Mouse (Mus musculus) embryonic fibroblast, embryonic 13.5 days (primary cell): ENCODE results near the gene Mmgt2. TPM values are rescaled to one million over a fixed set of nuclear protein-coding genes. Genes with fewer than 3 reads are reported as not detected.
A peak's percentile ranks its signal among the peaks of the same experiment; 100 is the strongest.
"Not testable (repeated sequence)": the region's sequence is repeated elsewhere in the genome, so short reads cannot be mapped to it uniquely, and the experiment has no call there.

ENCODE experiments used
- H3K27ac ChIP-seq: 2 replicates; pipeline ENCODE4 v1.5.1; 2012; ENCODE audit warnings: low read length, control low read depth, inconsistent platforms; ENCODE audit not compliant: insufficient read depth
- H3K4me1 ChIP-seq: 2 replicates; pipeline ENCODE4 v1.6.1; 2011; ENCODE audit warnings: low read length; ENCODE audit not compliant: control insufficient read depth, insufficient read depth
- H3K4me3 ChIP-seq: 2 replicates; pipeline ENCODE4 v1.5.1; 2011; ENCODE audit warnings: mild to moderate bottlenecking, control low read depth, low read length; ENCODE audit not compliant: insufficient read depth
- CTCF ChIP-seq: IDR thresholded peaks from 2 replicates; pipeline ENCODE4 v1.5.1; 2011; ENCODE audit warnings: mild to moderate bottlenecking, control low read depth, low read length, moderate library complexity, borderline replicate concordance; ENCODE audit not compliant: insufficient read depth
- POLR2A ChIP-seq: IDR thresholded peaks from 2 replicates; pipeline ENCODE4 v1.6.1; 2011; ENCODE audit warnings: low read depth, mild to moderate bottlenecking, control low read depth, low read length, moderate library complexity
- polyA plus RNA-seq: library from polyadenylated mRNA; stranded (reverse); fragments of >200 nt; gene quantifications from 2 replicates; pipeline ENCODE4 v1.2.4, GENCODE M21; 2011; ENCODE audit warnings: low read depth; ENCODE audit not compliant: missing spikeins, insufficient read length

Mmgt2 gene
- polyA plus RNA-seq, 1 experiment = 34.0 TPM

- TF ChIP-seq POLR2A (no peak), CTCF (no peak)
- Histone ChIP-seq H3K4me3 (no peak overlapping the region), H3K27ac (peak overlapping the region; percentile 43; the same call in 1 of the 2 replicates), H3K4me1 (peaks cover 23% of the 10 kb centered on the region)
Observed at GRCm38 (mm10) chr11:62644602-62645336, 3.7 kb upstream of the Mmgt2 start.

DNA sequence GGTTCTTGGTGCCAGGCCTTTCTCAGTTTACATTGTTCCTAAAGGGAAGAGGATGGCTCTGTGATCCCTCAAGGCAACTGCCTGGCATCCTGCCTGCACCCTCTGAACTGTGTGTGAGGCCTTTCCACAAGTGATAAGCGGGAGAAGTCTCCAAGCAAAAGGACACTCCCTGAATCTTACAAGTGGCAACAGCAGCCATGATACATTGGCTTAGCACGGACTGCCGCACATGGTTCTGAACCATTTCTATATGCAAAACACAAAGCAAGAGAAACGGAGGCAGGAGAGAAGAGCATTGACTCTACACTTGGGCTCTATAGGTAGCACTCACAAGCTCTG lies 3.2 kb upstream of the Mmgt2 start:
- TF ChIP-seq POLR2A (no peak), CTCF (no peak)
- H3K27ac ChIP-seq = peak overlapping the region; percentile 43
- H3K4me1 ChIP-seq = peaks cover 23% of the 10 kb centered on the region
- no peak overlapping the region for H3K4me3 ChIP-seq

DNA sequence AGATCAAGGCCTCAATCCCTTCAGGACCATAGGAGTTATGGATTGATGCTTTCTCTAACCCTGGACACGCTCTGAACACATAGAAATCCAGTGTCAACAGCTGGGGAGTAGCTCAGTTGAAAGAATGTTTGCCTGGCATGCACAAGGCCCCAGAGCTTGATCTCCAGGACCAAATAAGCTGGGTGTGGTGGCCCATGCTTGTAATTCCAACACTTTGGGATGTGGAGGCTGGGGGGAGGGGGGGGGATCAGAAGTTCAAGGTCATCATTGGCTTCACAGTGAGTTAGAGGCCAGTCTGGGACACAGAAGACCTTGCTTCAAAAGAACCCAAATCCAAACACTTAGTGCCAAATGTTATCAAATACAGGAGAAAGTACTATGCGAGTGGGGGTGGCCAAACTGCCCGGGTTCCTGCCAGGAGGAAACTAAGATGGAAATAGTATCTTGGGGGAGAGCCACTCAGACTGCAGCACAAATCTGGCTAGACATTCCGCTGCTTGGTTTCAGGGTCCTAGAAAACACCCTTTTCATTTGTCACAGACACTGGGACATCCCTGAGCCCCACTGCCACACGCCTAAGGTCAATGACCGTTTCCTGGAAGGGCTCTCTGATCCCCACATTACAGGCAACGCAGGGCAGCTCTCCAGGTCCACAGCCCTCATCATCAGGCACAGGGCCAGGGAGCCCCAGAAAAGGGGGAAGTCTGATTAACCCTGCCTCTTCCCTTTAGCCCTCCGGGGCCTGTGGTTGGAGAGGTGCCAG lies 2.6 kb upstream of the Mmgt2 start:
- TF ChIP-seq POLR2A (no peak), CTCF (no peak)
- peaks cover 27% of the 10 kb centered on the region for H3K4me1 ChIP-seq

DNA sequence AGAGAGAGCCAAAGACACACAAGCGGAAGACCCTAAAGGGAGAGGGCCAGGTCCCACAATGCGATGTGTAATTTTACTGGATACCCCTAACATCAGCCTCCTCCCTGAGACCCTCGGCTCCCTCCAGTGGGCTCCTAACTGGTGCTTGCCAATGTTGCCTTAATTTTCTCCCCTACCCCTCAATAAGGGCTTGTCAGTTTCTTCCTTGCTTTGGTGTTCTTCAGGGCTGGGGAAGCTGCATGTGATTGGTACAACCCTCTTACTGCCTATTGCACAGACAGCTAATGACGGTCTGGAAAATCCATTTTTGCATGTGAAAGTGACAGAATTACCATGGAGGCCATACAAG lies 2.0 kb upstream of the Mmgt2 start:
- H3K27ac ChIP-seq = peak overlapping the region; percentile 43
- no peak for TF ChIP-seq CTCF
- no peak for TF ChIP-seq POLR2A
- no peak overlapping the region; the same call in 1 of the 2 replicates for H3K4me3 ChIP-seq
- H3K4me1 ChIP-seq = peaks cover 28% of the 10 kb centered on the region

More for the DNA sequence above, 2.6 kb upstream of the Mmgt2 start:
- Histone ChIP-seq H3K27ac (peak overlapping the region; percentile 43), H3K4me3 (no peak overlapping the region; the same call in 1 of the 2 replicates)

- no peak for TF ChIP-seq CTCF
- no peak for TF ChIP-seq POLR2A
- peaks cover 27% of the 10 kb centered on the region for H3K4me1 ChIP-seq
- peak overlapping the region; percentile 43; the same call in 1 of the 2 replicates for H3K27ac ChIP-seq
- H3K4me3 ChIP-seq = peak overlapping the region; percentile 43
Observed at GRCm38 (mm10) chr11:62646958-62647515, 1.4 kb upstream of the Mmgt2 start.

- TF ChIP-seq POLR2A (no peak), CTCF (no peak)
Observed at GRCm38 (mm10) chr11:62647661-62648590, 538 bp upstream of the Mmgt2 start, which contains the start of gene Lrrc75a. Gene Lrrc75a (minus strand): TSS chr11:62648523.

GRCm38 (mm10) chr11:62649803-62650202 lies 1.3 kb downstream of the Mmgt2 start:
- peaks cover 26% of the 10 kb centered on the region for H3K4me1 ChIP-seq
- not testable (repeated sequence) for H3K27ac ChIP-seq, H3K4me3 ChIP-seq

More at GRCm38 (mm10) chr11:62647661-62648590, 538 bp upstream of the Mmgt2 start, which contains the start of gene Lrrc75a:
- peaks cover 26% of the 10 kb centered on the region for H3K4me1 ChIP-seq
- peak within 1 kb of the TSS; percentile 82 for H3K4me3 ChIP-seq
- H3K27ac ChIP-seq = peak within 1 kb of the TSS; percentile 79

DNA sequence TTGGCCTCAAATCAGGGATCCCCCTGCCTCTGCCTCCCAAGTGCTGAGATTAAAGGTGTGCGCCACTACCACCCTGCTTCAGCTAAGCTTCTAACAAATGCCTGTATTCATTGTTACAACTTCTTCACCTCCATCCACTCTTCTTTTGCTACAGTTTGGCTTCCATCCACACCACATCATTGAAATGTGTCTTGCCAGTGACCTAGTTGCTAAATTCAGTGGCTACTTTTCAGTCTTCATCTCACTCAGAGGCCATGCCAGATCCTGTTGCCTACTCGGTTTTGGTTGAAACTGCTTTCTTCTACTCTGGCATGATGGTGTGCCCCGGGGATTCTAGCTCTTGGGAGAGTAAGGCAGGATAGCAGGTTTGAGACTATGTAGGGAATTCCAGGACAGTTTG lies 3.1 kb downstream of the Mmgt2 start:
- no peak overlapping the region for H3K4me3 ChIP-seq
- no peak for TF ChIP-seq CTCF
- no peak for TF ChIP-seq POLR2A
- H3K4me1 ChIP-seq = peaks cover 12% of the 10 kb centered on the region
- no peak overlapping the region for H3K27ac ChIP-seq

DNA sequence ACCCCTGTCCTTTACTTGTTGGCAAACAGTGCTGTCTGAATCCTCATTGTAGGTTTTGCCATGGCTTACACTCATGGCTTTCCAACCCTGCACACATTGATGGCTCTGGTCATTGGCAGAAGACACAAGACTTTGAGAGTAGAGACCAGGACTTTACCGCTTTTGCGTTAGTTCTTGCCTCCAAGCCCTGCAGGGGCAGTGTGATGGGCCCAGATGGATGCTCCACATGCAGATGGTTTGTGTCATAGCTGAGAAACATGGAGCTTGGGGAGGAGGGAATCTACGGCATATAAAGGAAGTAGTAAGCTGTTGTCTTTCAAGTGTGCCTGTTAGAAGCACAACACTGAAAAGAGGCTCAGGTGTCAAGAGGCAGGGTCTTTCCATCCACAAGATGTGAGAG lies 3.6 kb downstream of the Mmgt2 start:
- Histone ChIP-seq H3K4me3 (no peak overlapping the region), H3K4me1 (peaks cover 12% of the 10 kb centered on the region), H3K27ac (no peak overlapping the region)
- TF ChIP-seq CTCF (no peak), POLR2A (no peak)
